ENCODE assay signal across 24 mouse cellular contexts in genomic region chr8:91446008-91446407, GRCm38 (mm10).
A peak's percentile ranks its signal among the peaks of the same experiment; 100 is the strongest.
DNase-seq lines count a peak whose midpoint lies in the region; ATAC-seq and TF ChIP-seq lines count a peak whose summit lies in the region.
"Had no signal": no experiment of that assay in that cellular context is flagged by ENCODE, and none has a peak within 500 bp of the region (broad histone marks: within the 10 kb centered on the region; RNA-seq: fewer than 3 reads in every experiment).

No protein-coding gene starts in this region.

- 65% methylated on average over 5 of the region's 5 CpGs for WGBS in kidney, embryonic 14.5 days
- 82% methylated on average over 5 of the region's 5 CpGs for WGBS in embryonic facial prominence, embryonic 10.5 days
- 64% methylated on average over 5 of the region's 5 CpGs for WGBS in embryonic facial prominence, embryonic 14.5 days
- 38% methylated on average over 5 of the region's 5 CpGs for WGBS in limb, embryonic 14.5 days

- no peaks in the 10 kb centered on the region for H3K9me3 ChIP-seq in kidney, embryonic 14.5 days (ENCODE audit: control insufficient read depth, low read length)
- no peaks in the 10 kb centered on the region for H3K9me3 ChIP-seq in embryonic facial prominence, embryonic 10.5 days
- H3K9me3 ChIP-seq in embryonic facial prominence, embryonic 14.5 days (ENCODE audit: control insufficient read depth, low read length): no peaks in the 10 kb centered on the region
- no peaks in the 10 kb centered on the region for H3K9me3 ChIP-seq in limb, embryonic 14.5 days (ENCODE audit: control insufficient read depth, low read length)
- H3K9me3 ChIP-seq: embryonic facial prominence, embryonic 15.5 days; hindbrain, embryonic 15.5 days; intestine, embryonic 15.5 days; liver, embryonic 13.5 days; megakaryocyte, embryonic 14.5 days had no signal

- no peaks in the 10 kb centered on the region for H3K36me3 ChIP-seq in kidney, embryonic 14.5 days (ENCODE audit: control insufficient read depth, insufficient read depth, low read length)
- peaks cover 7% of the 10 kb centered on the region for H3K36me3 ChIP-seq in embryonic facial prominence, embryonic 10.5 days (replicated peaks)
- peaks cover 5% of the 10 kb centered on the region; the same call in 1 of the 2 replicates for H3K36me3 ChIP-seq in embryonic facial prominence, embryonic 14.5 days (ENCODE audit: control insufficient read depth, insufficient read depth, low read length)
- H3K36me3 ChIP-seq in limb, embryonic 14.5 days (ENCODE audit: control insufficient read depth, insufficient read depth, low read length): 0 out of 2 replicates have a peak, but pooled peaks cover 4% of the 10 kb centered on the region
- H3K36me3 ChIP-seq: embryonic facial prominence, embryonic 15.5 days; hindbrain, embryonic 15.5 days; intestine, embryonic 15.5 days; liver, embryonic 13.5 days had no signal

- H3K27ac ChIP-seq in kidney, embryonic 14.5 days (ENCODE audit: low read depth, low read length): peak overlapping the region; percentile 69; the same call in 1 of the 2 replicates
- H3K27ac ChIP-seq in embryonic facial prominence, embryonic 10.5 days (replicated peaks): peak overlapping the region; percentile 78
- H3K27ac ChIP-seq in embryonic facial prominence, embryonic 14.5 days (replicated peaks; ENCODE audit: low read depth, low read length): peak overlapping the region; percentile 23; the same call in 1 of the 2 replicates
- peak overlapping the region; percentile 63; the same call in 1 of the 2 replicates for H3K27ac ChIP-seq in limb, embryonic 14.5 days (replicated peaks; ENCODE audit: low read depth, low read length)
- H3K27ac ChIP-seq: hindbrain, embryonic 15.5 days; intestine, embryonic 15.5 days; left cerebral cortex, adult 2 months; liver, embryonic 13.5 days had no signal

- no peaks in the 10 kb centered on the region for H3K27me3 ChIP-seq in kidney, embryonic 14.5 days (ENCODE audit: control insufficient read depth, insufficient read depth, low read length)
- H3K27me3 ChIP-seq in embryonic facial prominence, embryonic 10.5 days (replicated peaks; ENCODE audit: low read depth, poor library complexity, severe bottlenecking): no peaks in the 10 kb centered on the region
- H3K27me3 ChIP-seq in embryonic facial prominence, embryonic 14.5 days (replicated peaks; ENCODE audit: control insufficient read depth, insufficient read depth, low read length): no peaks in the 10 kb centered on the region
- no peaks in the 10 kb centered on the region for H3K27me3 ChIP-seq in limb, embryonic 14.5 days (ENCODE audit: control insufficient read depth, insufficient read depth, low read length)
- H3K27me3 ChIP-seq: embryonic facial prominence, embryonic 15.5 days; hindbrain, embryonic 15.5 days; intestine, embryonic 15.5 days; liver, embryonic 13.5 days; megakaryocyte, embryonic 14.5 days had no signal

- no peak overlapping the region for H3K4me2 ChIP-seq in kidney, embryonic 14.5 days (replicated peaks; ENCODE audit: low read depth, low read length)
- H3K4me2 ChIP-seq in embryonic facial prominence, embryonic 14.5 days (ENCODE audit: low read depth, low read length): no peak overlapping the region
- 0 out of 2 replicates have a peak overlapping the region, but pooled peaks have one; percentile 13 for H3K4me2 ChIP-seq in limb, embryonic 14.5 days (replicated peaks; ENCODE audit: low read depth, low read length, severe bottlenecking)
- H3K4me2 ChIP-seq: embryonic facial prominence, embryonic 15.5 days; hindbrain, embryonic 15.5 days; intestine, embryonic 15.5 days; liver, embryonic 13.5 days had no signal

- intact Hi-C loops in heart, postnatal 14 days (cut with DNase I): no loop called here

- TF ChIP-seq POLR2A in limb, embryonic 14.5 days (IDR thresholded peaks at IDR 0.05; ENCODE audit: borderline replicate concordance, extremely low read depth, insufficient read depth, insufficient read length): no peak

- no peak for ATAC-seq in kidney, embryonic 14.5 days (ENCODE audit: low FRiP score, low TSS enrichment)
- ATAC-seq in embryonic facial prominence, embryonic 14.5 days (ENCODE audit: low read depth): no peak
- ATAC-seq in limb, embryonic 14.5 days (ENCODE audit: low FRiP score, low read depth): no peak
- ATAC-seq: activated CD4-positive, CD25-positive, alpha-beta regulatory T cell, adult 4 months; forebrain, embryonic 16.5 days; intestine, embryonic 15.5 days had no signal

- no peak overlapping the region for H3K9ac ChIP-seq in kidney, embryonic 14.5 days (ENCODE audit: low read depth, low read length)
- no peak overlapping the region for H3K9ac ChIP-seq in embryonic facial prominence, embryonic 14.5 days (ENCODE audit: low read depth, low read length)
- H3K9ac ChIP-seq in limb, embryonic 14.5 days (ENCODE audit: low read depth, low read length, severe bottlenecking): no peak overlapping the region
- H3K9ac ChIP-seq: embryonic facial prominence, embryonic 15.5 days; hindbrain, embryonic 15.5 days; intestine, embryonic 15.5 days; liver, embryonic 13.5 days had no signal

- no peak for DNase-seq in kidney, adult 8-10 months
- no peak for DNase-seq in embryonic facial prominence, embryonic 10.5 days (ENCODE audit: low spot score)
- no peak for DNase-seq in embryonic facial prominence, embryonic 14.5 days (ENCODE audit: low spot score)
- peak; percentile 21 for DNase-seq in limb, embryonic 14.5 days (ENCODE audit: low spot score)
- no peak for DNase-seq in spleen, postnatal 4 days (ENCODE audit: low spot score in 2 of 2)
- DNase-seq in heart, postnatal 14 days: no peak
- DNase-seq: adrenal gland, adult 8-10 months; cerebellum, adult 11-12 months; cerebellum, postnatal 10 days; layer of hippocampus, adult 9-11 months; liver, embryonic 13.5 days; lung, adult 2 months; lung, postnatal 14 days; midbrain, embryonic 14.5 days; right cerebral cortex, postnatal 14 days; thymus, postnatal 14 days had no signal

- H3K4me3 ChIP-seq in kidney, embryonic 14.5 days (ENCODE audit: low read length): no peak overlapping the region
- no peak overlapping the region for H3K4me3 ChIP-seq in embryonic facial prominence, embryonic 10.5 days
- H3K4me3 ChIP-seq in embryonic facial prominence, embryonic 14.5 days (ENCODE audit: low read depth, low read length): no peak overlapping the region
- H3K4me3 ChIP-seq in limb, embryonic 14.5 days (replicated peaks; ENCODE audit: low read length): no peak overlapping the region
- H3K4me3 ChIP-seq: embryonic facial prominence, embryonic 15.5 days; hindbrain, embryonic 15.5 days; intestine, embryonic 15.5 days; left cerebral cortex, adult 2 months; liver, embryonic 13.5 days; megakaryocyte, embryonic 14.5 days had no signal

- H3K4me1 ChIP-seq in kidney, embryonic 14.5 days (ENCODE audit: control insufficient read depth, insufficient read depth, low read length): peaks cover 29% of the 10 kb centered on the region
- H3K4me1 ChIP-seq in embryonic facial prominence, embryonic 10.5 days: peaks cover 47% of the 10 kb centered on the region
- H3K4me1 ChIP-seq in embryonic facial prominence, embryonic 14.5 days (ENCODE audit: control insufficient read depth, insufficient read depth, low read length): peaks cover 22% of the 10 kb centered on the region
- peaks cover 27% of the 10 kb centered on the region for H3K4me1 ChIP-seq in limb, embryonic 14.5 days (ENCODE audit: control insufficient read depth, insufficient read depth, low read length)
- H3K4me1 ChIP-seq: hindbrain, embryonic 15.5 days; megakaryocyte, embryonic 14.5 days had no signal

Comparison
In these comparisons a context has a peak if more than half of its experiments do, and no peak if none do; other contexts are left out.
1. H3K27ac ChIP-seq: peak in every context shown above with its lines; median percentile 78 in embryonic facial prominence, embryonic 10.5 days; 69 in kidney, embryonic 14.5 days; 63 in limb, embryonic 14.5 days; 23 in embryonic facial prominence, embryonic 14.5 days.